Mouse (Mus musculus): ENCODE results near the gene Cttnbp2nl. TPM values are rescaled to one million over a fixed set of nuclear protein-coding genes. Genes with fewer than 3 reads are reported as not detected.

The Cttnbp2nl gene
- 62.6 and 70.2 TPM in 2 replicates for polyA plus RNA-seq (2015; fragmentation: Nextera tagmentation; extraction: Ambion mirVana)

DNA sequence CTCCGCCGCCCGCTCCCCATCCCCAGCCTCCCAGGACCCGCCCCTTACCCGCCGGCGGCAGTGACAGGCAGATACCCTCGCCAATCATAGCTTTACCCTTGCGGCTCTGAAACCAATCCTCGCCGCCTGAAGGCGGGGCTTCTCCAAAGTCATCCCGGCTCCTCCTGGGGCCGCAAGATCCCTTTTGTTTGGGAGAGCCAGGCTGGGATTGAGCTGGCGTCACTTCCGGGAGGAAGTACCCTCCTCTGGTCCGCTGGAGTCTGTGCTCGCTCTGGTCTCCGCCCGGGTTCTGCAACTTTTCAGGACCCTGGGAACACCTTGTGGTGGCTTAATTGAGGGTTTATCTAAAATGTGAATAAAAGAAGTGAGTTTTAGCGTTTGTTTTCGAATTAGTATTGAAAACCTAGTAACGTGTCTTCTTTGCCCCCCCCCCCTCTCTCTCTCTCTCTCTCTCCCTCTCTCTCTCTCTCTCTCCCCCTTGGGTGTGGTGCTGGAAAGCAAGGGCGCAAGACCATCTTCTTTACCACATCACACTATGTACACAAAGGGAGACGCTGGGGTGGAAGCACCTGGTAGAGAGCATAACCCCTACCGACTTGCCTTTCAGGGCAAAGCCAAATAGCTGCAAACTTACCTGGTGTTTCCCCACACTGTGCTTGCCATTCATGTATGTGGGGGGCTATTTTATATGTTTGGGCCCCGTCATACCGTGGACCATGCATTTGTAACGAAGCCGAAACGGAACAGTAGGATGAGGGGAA, at the start of gene Cttnbp2nl:
Cttnbp2nl (minus strand) TSS at position 210 of the 761 bp plus-strand sequence.
- peak within 1 kb of the TSS; percentile 63 for H3K4me3 ChIP-seq (replicated peaks; ENCODE audit: low read length)
- peaks cover 27% of the 10 kb centered on the region for H3K4me1 ChIP-seq (replicated peaks; ENCODE audit: control insufficient read depth, insufficient read depth, low read length)
- peak; percentile 99 for ATAC-seq
- peak within 1 kb of the TSS; percentile 88 for H3K4me2 ChIP-seq (ENCODE audit: low read length)
- H3K36me3 ChIP-seq (ENCODE audit: control insufficient read depth, insufficient read depth): no peaks in the 10 kb centered on the region
- H3K27ac ChIP-seq (ENCODE audit: low read length): peak within 1 kb of the TSS; percentile 89
- peak within 1 kb of the TSS; percentile 83 for H3K9ac ChIP-seq (replicated peaks; ENCODE audit: low read depth, low read length)
- no peaks in the 10 kb centered on the region for H3K27me3 ChIP-seq (replicated peaks; ENCODE audit: control insufficient read depth, insufficient read depth, low read length)
- no peaks in the 10 kb centered on the region for H3K9me3 ChIP-seq (ENCODE audit: control insufficient read depth, low read length)
- WGBS: 2% methylated on average over 31 of the region's 31 CpGs

- Histone ChIP-seq H3K4me1 (replicated peaks; ENCODE audit: control insufficient read depth, insufficient read depth, low read length) (peaks cover 9% of the 10 kb centered on the region), H3K27ac (ENCODE audit: low read length) (no peak overlapping the region), H3K4me3 (replicated peaks; ENCODE audit: low read length) (no peak overlapping the region), H3K36me3 (ENCODE audit: control insufficient read depth, insufficient read depth) (no peaks in the 10 kb centered on the region), H3K4me2 (ENCODE audit: low read length) (no peak overlapping the region), H3K27me3 (replicated peaks; ENCODE audit: control insufficient read depth, insufficient read depth, low read length) (no peaks in the 10 kb centered on the region), H3K9ac (replicated peaks; ENCODE audit: low read depth, low read length) (no peak overlapping the region), H3K9me3 (ENCODE audit: control insufficient read depth, low read length) (no peaks in the 10 kb centered on the region)
- WGBS: 27% methylated on average over 4 of the region's 4 CpGs
- no peak for ATAC-seq
Measured at GRCm38 (mm10) chr3:105100270-105100589, 47.3 kb upstream of the Cttnbp2nl start.

- no peak overlapping the region; the same call in 1 of the 2 replicates for H3K27ac ChIP-seq (ENCODE audit: low read length)
- 10% methylated on average over 15 of the region's 15 CpGs for WGBS
- no peak overlapping the region for H3K4me3 ChIP-seq (replicated peaks; ENCODE audit: low read length)
- H3K36me3 ChIP-seq (ENCODE audit: control insufficient read depth, insufficient read depth): no peaks in the 10 kb centered on the region
- H3K27me3 ChIP-seq (replicated peaks; ENCODE audit: control insufficient read depth, insufficient read depth, low read length): no peaks in the 10 kb centered on the region
- peaks cover 9% of the 10 kb centered on the region for H3K4me1 ChIP-seq (replicated peaks; ENCODE audit: control insufficient read depth, insufficient read depth, low read length)
- 0 out of 2 replicates have a peak, but pooled peaks have one; percentile 38 for ATAC-seq
- 0 out of 2 replicates have a peak overlapping the region, but pooled peaks have one; percentile 17 for H3K9ac ChIP-seq (replicated peaks; ENCODE audit: low read depth, low read length)
- no peak overlapping the region for H3K4me2 ChIP-seq (ENCODE audit: low read length)
- H3K9me3 ChIP-seq (ENCODE audit: control insufficient read depth, low read length): no peaks in the 10 kb centered on the region
Measured at GRCm38 (mm10) chr3:105099526-105100269, 46.8 kb upstream of the Cttnbp2nl start.

DNA sequence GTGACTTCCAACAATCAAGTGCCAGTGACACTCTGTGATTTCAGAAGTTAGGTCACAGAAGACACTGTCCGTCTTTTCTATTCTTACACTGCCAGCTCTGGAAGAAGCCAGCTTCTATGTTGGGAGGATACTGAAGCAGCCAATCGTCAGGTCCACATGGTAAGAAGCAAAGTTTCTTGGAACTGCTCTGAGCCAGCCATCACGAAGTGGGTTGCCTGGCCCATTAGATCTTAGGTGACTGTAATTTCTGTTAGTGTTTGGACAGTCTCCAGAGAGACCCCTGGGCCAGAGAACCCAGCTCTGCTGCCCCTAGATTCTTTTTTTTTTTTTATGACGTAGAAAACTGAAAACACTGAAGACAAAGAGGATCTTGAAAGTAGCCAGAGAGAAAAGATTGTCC, 44.6 kb upstream of the Cttnbp2nl start:
- H3K9me3 ChIP-seq (ENCODE audit: control insufficient read depth, low read length): no peaks in the 10 kb centered on the region
- H3K4me1 ChIP-seq (replicated peaks; ENCODE audit: control insufficient read depth, insufficient read depth, low read length): peaks cover 9% of the 10 kb centered on the region
- no peak overlapping the region for H3K4me2 ChIP-seq (ENCODE audit: low read length)
- no peak overlapping the region for H3K9ac ChIP-seq (replicated peaks; ENCODE audit: low read depth, low read length)
- WGBS: 81% methylated on average over 4 of the region's 4 CpGs
- no peaks in the 10 kb centered on the region for H3K27me3 ChIP-seq (replicated peaks; ENCODE audit: control insufficient read depth, insufficient read depth, low read length)
- H3K36me3 ChIP-seq (ENCODE audit: control insufficient read depth, insufficient read depth): no peaks in the 10 kb centered on the region
- H3K4me3 ChIP-seq (replicated peaks; ENCODE audit: low read length): no peak overlapping the region
- H3K27ac ChIP-seq (ENCODE audit: low read length): no peak overlapping the region
- ATAC-seq: no peak

GRCm38 (mm10) chr3:105095026-105095425, 42.1 kb upstream of the Cttnbp2nl start:
- Histone ChIP-seq H3K27me3 (replicated peaks; ENCODE audit: control insufficient read depth, insufficient read depth, low read length) (no peaks in the 10 kb centered on the region), H3K4me3 (replicated peaks; ENCODE audit: low read length) (no peak overlapping the region), H3K36me3 (ENCODE audit: control insufficient read depth, insufficient read depth) (no peaks in the 10 kb centered on the region), H3K4me2 (ENCODE audit: low read length) (no peak overlapping the region), H3K4me1 (replicated peaks; ENCODE audit: control insufficient read depth, insufficient read depth, low read length) (peaks cover 7% of the 10 kb centered on the region), H3K27ac (ENCODE audit: low read length) (no peak overlapping the region), H3K9me3 (ENCODE audit: control insufficient read depth, low read length) (no peaks in the 10 kb centered on the region), H3K9ac (replicated peaks; ENCODE audit: low read depth, low read length) (no peak overlapping the region)
- no peak for ATAC-seq
- WGBS: 77% methylated on average over 5 of the region's 5 CpGs

DNA sequence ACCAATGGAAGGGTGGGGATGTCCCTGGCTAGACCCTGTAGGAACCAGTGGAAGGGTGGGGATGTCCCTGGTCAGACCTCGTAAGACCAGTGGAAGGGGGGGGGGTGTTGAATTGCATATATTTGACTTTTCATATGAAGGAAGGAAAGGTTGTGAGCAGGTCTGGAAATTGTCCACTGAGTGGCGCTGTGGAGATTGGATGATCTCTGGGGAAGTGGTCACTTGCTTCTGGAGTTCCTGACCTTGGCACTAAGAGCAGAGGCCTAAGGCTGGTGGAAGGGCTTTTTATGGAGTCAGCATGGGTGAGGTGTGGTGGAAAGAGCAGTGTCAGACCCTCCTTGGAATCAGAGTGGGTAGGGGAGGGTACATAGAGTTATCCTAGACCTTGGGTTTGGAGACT, 41.5 kb upstream of the Cttnbp2nl start:
- Histone ChIP-seq H3K27ac (ENCODE audit: low read length) (no peak overlapping the region), H3K27me3 (replicated peaks; ENCODE audit: control insufficient read depth, insufficient read depth, low read length) (no peaks in the 10 kb centered on the region; the same call in 1 of the 2 replicates), H3K36me3 (ENCODE audit: control insufficient read depth, insufficient read depth) (no peaks in the 10 kb centered on the region), H3K4me3 (replicated peaks; ENCODE audit: low read length) (no peak overlapping the region), H3K4me1 (replicated peaks; ENCODE audit: control insufficient read depth, insufficient read depth, low read length) (peaks cover 1% of the 10 kb centered on the region), H3K4me2 (ENCODE audit: low read length) (no peak overlapping the region), H3K9me3 (ENCODE audit: control insufficient read depth, low read length) (no peaks in the 10 kb centered on the region), H3K9ac (replicated peaks; ENCODE audit: low read depth, low read length) (no peak overlapping the region)
- WGBS: 70% methylated on average over 2 of the region's 2 CpGs
- no peak for ATAC-seq

DNA sequence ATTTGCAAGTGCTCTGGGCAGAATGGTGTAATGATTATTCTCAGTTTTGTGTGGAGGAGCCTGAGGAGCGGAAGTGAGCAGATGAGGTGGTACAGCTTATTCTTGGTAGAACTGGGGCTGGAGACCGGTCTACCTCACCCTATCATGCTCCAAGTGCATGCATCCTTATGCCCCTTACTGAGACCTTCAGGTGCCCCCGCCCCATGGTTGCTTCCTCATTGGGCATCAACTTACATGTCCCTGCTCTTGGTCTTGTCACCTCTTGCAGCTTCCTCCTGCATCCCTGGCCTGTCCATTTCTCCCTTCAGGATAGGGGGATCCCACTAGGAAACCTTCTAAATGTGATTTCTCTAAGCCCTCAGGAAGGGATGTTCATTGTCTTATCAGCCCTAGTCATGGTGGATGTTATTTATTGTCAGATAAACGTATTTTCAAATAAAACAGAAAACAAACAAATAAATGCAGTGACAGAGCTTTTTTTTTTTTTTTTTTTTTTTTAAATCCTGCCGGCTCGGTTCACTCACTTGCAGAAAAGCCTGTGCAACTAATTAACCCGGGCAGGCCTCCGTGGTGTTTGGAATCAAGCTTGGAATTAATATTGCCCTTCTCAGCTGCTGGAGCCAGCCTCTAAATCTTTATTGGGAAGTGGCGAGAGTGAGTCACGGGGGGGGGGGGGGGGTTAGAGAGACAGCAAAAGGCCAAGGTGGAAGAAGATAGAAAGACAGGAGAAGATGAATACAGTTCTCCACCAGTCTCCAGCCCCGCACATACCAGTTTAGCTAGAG, 40.0 kb upstream of the Cttnbp2nl start:
- Histone ChIP-seq H3K27me3 (replicated peaks; ENCODE audit: control insufficient read depth, insufficient read depth, low read length) (no peaks in the 10 kb centered on the region; the same call in 1 of the 2 replicates), H3K27ac (ENCODE audit: low read length) (no peak overlapping the region), H3K4me1 (replicated peaks; ENCODE audit: control insufficient read depth, insufficient read depth, low read length) (no peaks in the 10 kb centered on the region), H3K4me2 (ENCODE audit: low read length) (no peak overlapping the region), H3K36me3 (ENCODE audit: control insufficient read depth, insufficient read depth) (no peaks in the 10 kb centered on the region), H3K9me3 (ENCODE audit: control insufficient read depth, low read length) (no peaks in the 10 kb centered on the region), H3K9ac (replicated peaks; ENCODE audit: low read depth, low read length) (no peak overlapping the region), H3K4me3 (replicated peaks; ENCODE audit: low read length) (no peak overlapping the region)
- WGBS: 49% methylated on average over 11 of the region's 11 CpGs
- no peak for ATAC-seq

DNA sequence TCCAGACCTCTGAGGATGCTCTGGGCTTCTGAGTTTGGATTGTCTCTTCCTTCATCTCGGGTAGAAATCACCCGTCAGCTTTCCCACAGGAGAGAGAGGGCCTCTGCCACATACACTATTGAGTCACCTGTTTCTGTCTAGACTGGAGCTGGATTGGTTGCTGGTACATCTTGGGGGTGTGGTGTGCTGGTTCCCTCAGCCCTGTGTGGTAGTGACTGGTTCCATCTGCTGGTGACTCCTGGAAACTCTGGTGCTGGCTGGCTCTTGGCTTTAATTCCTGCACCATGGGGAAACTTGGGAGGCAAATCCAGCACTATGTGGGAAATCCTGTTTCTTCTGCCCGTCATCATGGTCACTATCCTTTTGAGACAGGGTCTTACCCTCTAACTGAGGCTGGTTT, 38.0 kb upstream of the Cttnbp2nl start:
- no peak overlapping the region for H3K4me3 ChIP-seq (replicated peaks; ENCODE audit: low read length)
- no peak overlapping the region for H3K9ac ChIP-seq (replicated peaks; ENCODE audit: low read depth, low read length)
- no peaks in the 10 kb centered on the region for H3K9me3 ChIP-seq (ENCODE audit: control insufficient read depth, low read length)
- H3K36me3 ChIP-seq (ENCODE audit: control insufficient read depth, insufficient read depth): no peaks in the 10 kb centered on the region
- H3K4me2 ChIP-seq (ENCODE audit: low read length): no peak overlapping the region
- H3K4me1 ChIP-seq (replicated peaks; ENCODE audit: control insufficient read depth, insufficient read depth, low read length): no peaks in the 10 kb centered on the region
- no peaks in the 10 kb centered on the region; the same call in 1 of the 2 replicates for H3K27me3 ChIP-seq (replicated peaks; ENCODE audit: control insufficient read depth, insufficient read depth, low read length)
- no peak overlapping the region for H3K27ac ChIP-seq (ENCODE audit: low read length)
- ATAC-seq: peak; percentile 54; the same call in 1 of the 2 replicates
- WGBS: 18% methylated on average over 3 of the region's 3 CpGs

GRCm38 (mm10) chr3:105090147-105090546, 37.2 kb upstream of the Cttnbp2nl start:
- no peaks in the 10 kb centered on the region for H3K4me1 ChIP-seq (replicated peaks; ENCODE audit: control insufficient read depth, insufficient read depth, low read length)
- H3K4me2 ChIP-seq (ENCODE audit: low read length): no peak overlapping the region
- H3K4me3 ChIP-seq (replicated peaks; ENCODE audit: low read length): no peak overlapping the region
- no peak for ATAC-seq
- no peak overlapping the region for H3K27ac ChIP-seq (ENCODE audit: low read length)
- H3K9me3 ChIP-seq (ENCODE audit: control insufficient read depth, low read length): no peaks in the 10 kb centered on the region
- no peaks in the 10 kb centered on the region for H3K36me3 ChIP-seq (ENCODE audit: control insufficient read depth, insufficient read depth)
- WGBS: 90% methylated on average over 7 of the region's 7 CpGs
- H3K27me3 ChIP-seq (replicated peaks; ENCODE audit: control insufficient read depth, insufficient read depth, low read length): no peaks in the 10 kb centered on the region; the same call in 1 of the 2 replicates
- no peak overlapping the region for H3K9ac ChIP-seq (replicated peaks; ENCODE audit: low read depth, low read length)
